Mouse (Mus musculus) erythroblast, embryonic 14.5 days (primary cell): Measurements from ENCODE around the gene Pard3.

Source experiments
- GATA1 ChIP-seq: IDR thresholded peaks from 2 replicates; pipeline ENCODE4 v1.6.1; 2012; ENCODE audit warnings: low read length, inconsistent platforms, mixed read lengths
- TAL1 ChIP-seq: IDR thresholded peaks from 3 replicates; pipeline ENCODE4 v1.6.1; 2012; ENCODE audit warnings: low read length, inconsistent platforms, mixed read lengths

- TF ChIP-seq GATA1, result no peak
- TF ChIP-seq TAL1, result no peak
Observed at GRCm38 (mm10) chr8:127300493-127300892, 236.8 kb downstream of the Pard3 start.
